Mouse (Mus musculus) inflammation-experienced regulatory T-cells, adult 16 weeks (primary cell): ENCODE data around the gene Muc1. TPM values are rescaled to one million over a fixed set of nuclear protein-coding genes. Genes with fewer than 3 reads are reported as not detected.

Source experiments
- polyA plus RNA-seq: library from polyadenylated mRNA; unstranded; fragments of 100-300 nt; shearing (Covaris generic); gene quantifications from one replicate; pipeline ENCODE4 v1.2.1, GENCODE M21; 2017

Gene Muc1
- polyA plus RNA-seq: 2.4 TPM

GRCm38 (mm10) chr3:89228836-89229235 lies at the start of gene Muc1:
Gene Muc1 (plus strand): TSS chr3:89229057.

GRCm38 (mm10) chr3:89183058-89183958 lies 45.5 kb upstream of the Muc1 start, which contains the start of gene Fam189b:
Gene Fam189b (plus strand): TSS chr3:89183143.

GRCm38 (mm10) chr3:89202253-89203141 lies 26.4 kb upstream of the Muc1 start, which contains the start of gene Gba:
Gene Gba (plus strand): TSS chr3:89202928.

GRCm38 (mm10) chr3:89214681-89215411 lies 14.0 kb upstream of the Muc1 start, which contains the start of gene Thbs3:
Gene Thbs3 (plus strand): TSS chr3:89215180.

GRCm38 (mm10) chr3:89226900-89227299 lies 2.0 kb upstream of the Muc1 start, which contains the start of gene Mtx1:
Gene Mtx1 (minus strand): TSS chr3:89227088.

GRCm38 (mm10) chr3:89245688-89246171 lies 16.9 kb downstream of the Muc1 start, which contains the start of gene Krtcap2:
Gene Krtcap2 (plus strand): TSS chr3:89245966.

GRCm38 (mm10) chr3:89246261-89247100 lies 17.6 kb downstream of the Muc1 start, which contains the start of gene Trim46:
Gene Trim46 (minus strand): TSS chr3:89246309.

GRCm38 (mm10) chr3:89259076-89259475 lies 30.2 kb downstream of the Muc1 start, which contains the start of gene Dpm3:
Gene Dpm3 (plus strand): TSS chr3:89259358.

GRCm38 (mm10) chr3:89270051-89270755 lies 41.3 kb downstream of the Muc1 start, which contains the start of gene Slc50a1:
Gene Slc50a1 (minus strand): TSS chr3:89270570.

GRCm38 (mm10) chr3:89280606-89281511 lies 52.0 kb downstream of the Muc1 start, which contains the start of gene Efna1:
Gene Efna1 (minus strand): TSS chr3:89281142.

Other genes starting within 250 kb of the Muc1 start
- 50.1 TPM for gene Rusc1, start 135.7 kb upstream of the Muc1 start, polyA plus RNA-seq
- gene Gm43738, start 128.0 kb upstream of the Muc1 start, polyA plus RNA-seq: not detected
- gene Fdps, start 127.1 kb upstream of the Muc1 start, polyA plus RNA-seq: 83.7 TPM
- gene Pklr, start 92.9 kb upstream of the Muc1 start, polyA plus RNA-seq: not detected
- gene Hcn3, start 68.9 kb upstream of the Muc1 start, polyA plus RNA-seq: 0.77 TPM
- gene Clk2, start 64.3 kb upstream of the Muc1 start, polyA plus RNA-seq: 37.4 TPM
- 321 TPM for gene Scamp3, start 51.6 kb upstream of the Muc1 start, polyA plus RNA-seq
- 277 TPM for gene Fam189b, start 45.9 kb upstream of the Muc1 start, polyA plus RNA-seq
- gene Gba, start 26.1 kb upstream of the Muc1 start, polyA plus RNA-seq: 145 TPM
- gene Thbs3, start 13.9 kb upstream of the Muc1 start, polyA plus RNA-seq: 1.9 TPM
- gene Mtx1, start 2.0 kb upstream of the Muc1 start, polyA plus RNA-seq: 142 TPM
- gene Krtcap2, start 16.9 kb downstream of the Muc1 start, polyA plus RNA-seq: 262 TPM
- 6.1 TPM for gene Trim46, start 17.3 kb downstream of the Muc1 start, polyA plus RNA-seq
- gene Dpm3, start 30.3 kb downstream of the Muc1 start, polyA plus RNA-seq: 107 TPM
- 284 TPM for gene Slc50a1, start 41.5 kb downstream of the Muc1 start, polyA plus RNA-seq
- not detected for gene Efna1, start 52.1 kb downstream of the Muc1 start, polyA plus RNA-seq
- not detected for gene Efna3, start 93.9 kb downstream of the Muc1 start, polyA plus RNA-seq
- 0.84 TPM for gene Efna4, start 109.0 kb downstream of the Muc1 start, polyA plus RNA-seq
- gene Adam15, start 120.9 kb downstream of the Muc1 start, polyA plus RNA-seq: 18.6 TPM
- gene Dcst2, start 132.9 kb downstream of the Muc1 start, polyA plus RNA-seq: 0.12 TPM
- 0.74 TPM for gene Dcst1, start 136.2 kb downstream of the Muc1 start, polyA plus RNA-seq
- gene Zbtb7b, start 165.7 kb downstream of the Muc1 start, polyA plus RNA-seq: 56.8 TPM
- 1.2 TPM for gene Lenep, start 173.7 kb downstream of the Muc1 start, polyA plus RNA-seq
- gene Flad1, start 182.8 kb downstream of the Muc1 start, polyA plus RNA-seq: 68.8 TPM
- gene Cks1b, start 189.3 kb downstream of the Muc1 start, polyA plus RNA-seq: 31.7 TPM
- 98.3 TPM for gene Shc1, start 189.4 kb downstream of the Muc1 start, polyA plus RNA-seq
- 42.2 TPM for gene Pygo2, start 201.2 kb downstream of the Muc1 start, polyA plus RNA-seq
- gene Pbxip1, start 207.6 kb downstream of the Muc1 start, polyA plus RNA-seq: 190 TPM
- 18.5 TPM for gene Pmvk, start 225.5 kb downstream of the Muc1 start, polyA plus RNA-seq